Mouse (Mus musculus): ENCODE measurements around the gene Sos2. TPM values are rescaled to one million over a fixed set of nuclear protein-coding genes. Genes with fewer than 3 reads are reported as not detected.

The Sos2 gene
- total and polyA plus RNA-seq, 3 experiments, result 9.8 to 17.8 TPM; not detected in 1

GRCm38 (mm10) chr12:69722857-69723256 is 41.2 kb upstream of the Sos2 start:
- Histone ChIP-seq H3K9me3 (replicated peaks; ENCODE audit: insufficient read depth, low read length) (no peaks in the 10 kb centered on the region), H3K4me3 (ENCODE audit: control insufficient read depth in 1 of 2, insufficient read depth in 1 of 2, low read depth in 2 of 2, low read length in 2 of 2) (no peak overlapping the region), H3K4me1 (ENCODE audit: control insufficient read depth in 1 of 2, insufficient read depth in 2 of 2, low read length in 2 of 2) (peaks cover 3 to 14% of the 10 kb centered on the region in 2 experiments; a peak in 3 of 4 replicates), H3K9ac (ENCODE audit: control insufficient read depth, low read depth, low read length, poor library complexity, severe bottlenecking) (no peak overlapping the region), H3K27me3 (ENCODE audit: control insufficient read depth in 1 of 2, insufficient read depth in 2 of 2, low read length in 2 of 2) (no peaks in the 10 kb centered on the region), H3K79me2 (ENCODE audit: control insufficient read depth, insufficient read depth, low read length, poor library complexity) (peaks cover 17% of the 10 kb centered on the region), H3K36me3 (ENCODE audit: control insufficient read depth in 1 of 2, insufficient read depth in 2 of 2, low read length in 2 of 2) (peaks cover 7 to 12% of the 10 kb centered on the region in 2 experiments), H3K27ac (ENCODE audit: control insufficient read depth, low read depth, low read length) (no peak overlapping the region)
- TF ChIP-seq MEF2A (IDR thresholded peaks at IDR 0.05; ENCODE audit: extremely low read depth, insufficient replicate concordance, low read depth, low read length, poor library complexity, severe bottlenecking) (no peak), TCF12 (IDR thresholded peaks at IDR 0.05; ENCODE audit: low read depth, low read length) (no peak), USF1 (IDR thresholded peaks at IDR 0.05; ENCODE audit: low read depth, low read length) (no peak), MYB (IDR thresholded peaks at IDR 0.05; ENCODE audit: low read depth, low read length) (no peak), GATA1 (IDR thresholded peaks at IDR 0.05; ENCODE audit: low read depth, low read length) (no peak), USF2 (IDR thresholded peaks at IDR 0.05; ENCODE audit: borderline replicate concordance in 1 of 2, insufficient read depth in 1 of 2, low read depth in 1 of 2, low read length in 2 of 2) (no peak), ZKSCAN1 (IDR thresholded peaks at IDR 0.05; ENCODE audit: low read depth, low read length) (no peak), NRF1 (IDR thresholded peaks at IDR 0.05; ENCODE audit: insufficient read depth, low read depth, low read length, poor library complexity, severe bottlenecking) (no peak), CTCF (IDR thresholded peaks at IDR 0.05 in 2 of 3, conservative IDR thresholded peaks at IDR 0.05 in 1 of 3; ENCODE audit: control insufficient read depth in 1 of 3, insufficient read depth in 1 of 3, low read depth in 2 of 3, low read length in 3 of 3, poor library complexity in 1 of 3, severe bottlenecking in 1 of 3) (no peak), E2F4 (IDR thresholded peaks at IDR 0.05; ENCODE audit: borderline replicate concordance, low read depth, low read length) (no peak), MAX (IDR thresholded peaks at IDR 0.05; ENCODE audit: low read length) (no peak), SMC3 (IDR thresholded peaks at IDR 0.05; ENCODE audit: low read depth, low read length) (no peak), TAL1 (IDR thresholded peaks at IDR 0.05; ENCODE audit: low read length) (no peak), EP300 (IDR thresholded peaks at IDR 0.05; ENCODE audit: low read depth in 1 of 2, low read length in 2 of 2) (no peak), UBTF (IDR thresholded peaks at IDR 0.05; ENCODE audit: borderline replicate concordance, insufficient read depth, low read depth, low read length) (no peak), BHLHE40 (IDR thresholded peaks at IDR 0.05; ENCODE audit: borderline replicate concordance, low read depth, low read length) (no peak), ZC3H11A (IDR thresholded peaks at IDR 0.05; ENCODE audit: low read depth, low read length) (no peak)
- DNase-seq (ENCODE audit: low read depth, low spot score), result no peak

GRCm38 (mm10) chr12:69713628-69714027 is 32.0 kb upstream of the Sos2 start:
- DNase-seq (ENCODE audit: low read depth, low spot score), result no peak
- no peaks in the 10 kb centered on the region for H3K9me3 ChIP-seq (replicated peaks; ENCODE audit: insufficient read depth, low read length)
- H3K79me2 ChIP-seq (ENCODE audit: control insufficient read depth, insufficient read depth, low read length, poor library complexity), result no peaks in the 10 kb centered on the region
- H3K27me3 ChIP-seq (ENCODE audit: control insufficient read depth in 1 of 2, insufficient read depth in 2 of 2, low read length in 2 of 2), result no peaks in the 10 kb centered on the region
- TF ChIP-seq SMC3 (IDR thresholded peaks at IDR 0.05; ENCODE audit: low read depth, low read length), result no peak
- no peak for TF ChIP-seq CHD1 (IDR thresholded peaks at IDR 0.05; ENCODE audit: low read depth, low read length)
- 0 out of 2 replicates have a peak, but pooled peaks have one; percentile 12 for TF ChIP-seq ZNF384 (IDR thresholded peaks at IDR 0.05; ENCODE audit: low read depth, low read length)
- peaks cover 0 to 2% of the 10 kb centered on the region in 2 experiments; a peak in 3 of 4 replicates for H3K36me3 ChIP-seq (ENCODE audit: control insufficient read depth in 1 of 2, insufficient read depth in 2 of 2, low read length in 2 of 2)
- no peak overlapping the region for H3K27ac ChIP-seq (ENCODE audit: control insufficient read depth, low read depth, low read length)
- no peaks in the 10 kb centered on the region for H3K4me1 ChIP-seq (ENCODE audit: control insufficient read depth in 1 of 2, insufficient read depth in 2 of 2, low read length in 2 of 2)
- no peak overlapping the region for H3K9ac ChIP-seq (ENCODE audit: control insufficient read depth, low read depth, low read length, poor library complexity, severe bottlenecking)
- H3K4me3 ChIP-seq (ENCODE audit: control insufficient read depth in 1 of 2, insufficient read depth in 1 of 2, low read depth in 2 of 2, low read length in 2 of 2), result no peak overlapping the region
